Mouse (Mus musculus) c-Kit-positive CD71-positive TER-119-negative erythroid progenitor cells, embryonic 14.5 days (primary cell): ENCODE measurements around the gene Casp9.
"Not testable (repeated sequence)": the region's sequence is repeated elsewhere in the genome, so short reads cannot be mapped to it uniquely, and the experiment has no call there.

Experiments
- DNase-seq: peaks from one replicate; pipeline ENCODE4 v3.0.0-alpha.2; 2013; ENCODE audit warnings: low read depth

Gene Casp9

GRCm38 (mm10) chr4:141793282-141794151, at the start of gene Casp9:
Gene Casp9, plus strand, starts transcription at chr4:141793612.
- peak; percentile 91 for DNase-seq

GRCm38 (mm10) chr4:141746578-141747346, 46.6 kb upstream of the Casp9 start, which contains the start of gene Agmat:
Gene Agmat, plus strand, starts transcription at chr4:141746672.
- DNase-seq = no peak

- no peak for DNase-seq
Measured at GRCm38 (mm10) chr4:141749557-141749956, 43.9 kb upstream of the Casp9 start.

- DNase-seq = no peak
Measured at GRCm38 (mm10) chr4:141750826-141751225, 42.6 kb upstream of the Casp9 start.

- DNase-seq = peak; percentile 78
Measured at GRCm38 (mm10) chr4:141751419-141752075, 41.9 kb upstream of the Casp9 start.

- DNase-seq = peak; percentile 69
Measured at GRCm38 (mm10) chr4:141752076-141752421, 41.4 kb upstream of the Casp9 start.

GRCm38 (mm10) chr4:141755375-141755930, 38.0 kb upstream of the Casp9 start:
- DNase-seq = no peak

GRCm38 (mm10) chr4:141757124-141757523, 36.3 kb upstream of the Casp9 start:
- no peak for DNase-seq

GRCm38 (mm10) chr4:141758874-141759542, 34.4 kb upstream of the Casp9 start:
- no peak for DNase-seq

GRCm38 (mm10) chr4:141760942-141761341, 32.5 kb upstream of the Casp9 start:
- DNase-seq = no peak

- no peak for DNase-seq
Measured at GRCm38 (mm10) chr4:141762102-141762598, 31.3 kb upstream of the Casp9 start.

GRCm38 (mm10) chr4:141763476-141763875, 29.9 kb upstream of the Casp9 start:
- no peak for DNase-seq

- DNase-seq = no peak
Measured at GRCm38 (mm10) chr4:141765008-141765407, 28.4 kb upstream of the Casp9 start.

- no peak for DNase-seq
Measured at GRCm38 (mm10) chr4:141766316-141766667, 27.1 kb upstream of the Casp9 start.

- no peak for DNase-seq
Measured at GRCm38 (mm10) chr4:141766668-141767352, 26.6 kb upstream of the Casp9 start.

- peak; percentile 59 for DNase-seq
Measured at GRCm38 (mm10) chr4:141767353-141768036, 25.9 kb upstream of the Casp9 start.

GRCm38 (mm10) chr4:141769501-141770160, 23.8 kb upstream of the Casp9 start:
- no peak for DNase-seq

GRCm38 (mm10) chr4:141771823-141772222, 21.6 kb upstream of the Casp9 start:
- DNase-seq = no peak

- DNase-seq = not testable (repeated sequence)
Measured at GRCm38 (mm10) chr4:141773019-141773418, 20.4 kb upstream of the Casp9 start.

- no peak for DNase-seq
Measured at GRCm38 (mm10) chr4:141779828-141780227, 13.6 kb upstream of the Casp9 start.
